Mouse (Mus musculus) midbrain, embryonic 13.5 days (tissue): Measurements from ENCODE around the gene Dcbld1. TPM values are rescaled to one million over a fixed set of nuclear protein-coding genes. Genes with fewer than 3 reads are reported as not detected.
A peak's percentile ranks its signal among the peaks of the same experiment; 100 is the strongest.

ENCODE experiments used
- ATAC-seq: fragments of 200-750 bp; cut with Nextera tagmentation; 2 replicates; pipeline ENCODE4 v1.8.0; 2017; ENCODE audit warnings: mild to moderate bottlenecking, moderate TSS enrichment, moderate library complexity
- H3K27ac ChIP-seq: fragments of 300-500 bp; sonication (generic); 2 replicates; pipeline ENCODE4 v1.5.1; 2015; ENCODE audit warnings: inconsistent platforms, mild to moderate bottlenecking, moderate library complexity
- H3K27me3 ChIP-seq: fragments of 300-500 bp; sonication (generic); 2 replicates; pipeline ENCODE4 v1.6.1; 2015; ENCODE audit warnings: mild to moderate bottlenecking, inconsistent platforms
- H3K36me3 ChIP-seq: fragments of 300-500 bp; sonication (generic); 2 replicates; pipeline ENCODE4 v1.6.1; 2015; ENCODE audit warnings: mild to moderate bottlenecking, inconsistent platforms
- H3K4me1 ChIP-seq: fragments of 300-500 bp; sonication (generic); replicated peaks from 2 replicates; pipeline ENCODE4 v1.6.1; 2015; ENCODE audit warnings: inconsistent platforms
- H3K4me2 ChIP-seq: fragments of 300-500 bp; sonication (generic); replicated peaks from 2 replicates; pipeline ENCODE4 v1.6.1; 2015; ENCODE audit warnings: moderate library complexity, mild to moderate bottlenecking, inconsistent platforms
- H3K4me3 ChIP-seq: fragments of 300-500 bp; sonication (generic); replicated peaks from 2 replicates; pipeline ENCODE4 v1.5.1; 2015; ENCODE audit warnings: mild to moderate bottlenecking, inconsistent platforms
- H3K9ac ChIP-seq: fragments of 300-500 bp; sonication (generic); replicated peaks from 2 replicates; pipeline ENCODE4 v1.6.1; 2015; ENCODE audit warnings: mild to moderate bottlenecking, inconsistent platforms
- H3K9me3 ChIP-seq: fragments of 300-500 bp; sonication (generic); 2 replicates; pipeline ENCODE4 v1.6.1; 2016; ENCODE audit warnings: mild to moderate bottlenecking, inconsistent platforms
- WGBS: fragments of 180-500 bp; shearing (Covaris S2); methylation state at CpG from one replicate; pipeline ENCODE4 v1.1.7; 2015; 5-methylcytosine and 5-hydroxymethylcytosine counted together
- polyA plus RNA-seq: library from polyadenylated mRNA; unstranded; fragments of >200 nt; fragmentation: Nextera tagmentation; extraction: Ambion mirVana; gene quantifications from 2 replicates; pipeline ENCODE4 v1.2.1, GENCODE M21; 2015

Gene Dcbld1
- 14.6 and 15.8 TPM in 2 replicates for polyA plus RNA-seq

GRCm38 (mm10) chr10:52233301-52233968, at the start of gene Dcbld1:
Gene Dcbld1 (plus strand): TSS chr10:52233619.
- WGBS, result under 1% methylated on average over 56 of the region's 60 CpGs

GRCm38 (mm10) chr10:52185900-52186299, 47.5 kb upstream of the Dcbld1 start:
- no peaks in the 10 kb centered on the region for H3K4me1 ChIP-seq
- H3K36me3 ChIP-seq, result no peaks in the 10 kb centered on the region
- 88% methylated on average over 4 of the region's 4 CpGs for WGBS
- no peak overlapping the region for H3K9ac ChIP-seq
- no peak overlapping the region for H3K27ac ChIP-seq
- H3K9me3 ChIP-seq, result no peaks in the 10 kb centered on the region
- no peak overlapping the region for H3K4me3 ChIP-seq
- no peak for ATAC-seq
- H3K4me2 ChIP-seq, result no peak overlapping the region
- H3K27me3 ChIP-seq, result no peaks in the 10 kb centered on the region

More at GRCm38 (mm10) chr10:52233301-52233968, at the start of gene Dcbld1:
- Histone ChIP-seq H3K4me2 (peak within 1 kb of the TSS; percentile 88), H3K36me3 (no peaks in the 10 kb centered on the region), H3K27me3 (no peaks in the 10 kb centered on the region; the same call in 1 of the 2 replicates), H3K4me1 (peaks cover 17% of the 10 kb centered on the region), H3K9ac (peak within 1 kb of the TSS; percentile 85), H3K4me3 (peak within 1 kb of the TSS; percentile 81), H3K9me3 (no peaks in the 10 kb centered on the region), H3K27ac (peak within 1 kb of the TSS; percentile 61)
- peak; percentile 96 for ATAC-seq

GRCm38 (mm10) chr10:52194957-52195852, 38.2 kb upstream of the Dcbld1 start, which contains the start of gene Ros1:
Gene Ros1 (minus strand): TSS chr10:52195244.
- Histone ChIP-seq H3K4me3 (no peak within 1 kb of the TSS), H3K27ac (no peak within 1 kb of the TSS), H3K4me1 (no peaks in the 10 kb centered on the region), H3K36me3 (no peaks in the 10 kb centered on the region), H3K27me3 (no peaks in the 10 kb centered on the region), H3K9me3 (no peaks in the 10 kb centered on the region), H3K4me2 (no peak within 1 kb of the TSS), H3K9ac (no peak within 1 kb of the TSS)
- ATAC-seq, result no peak
- WGBS, result 87% methylated on average over 7 of the region's 7 CpGs

- Histone ChIP-seq H3K9me3 (no peaks in the 10 kb centered on the region), H3K4me1 (no peaks in the 10 kb centered on the region), H3K4me3 (no peak overlapping the region), H3K36me3 (no peaks in the 10 kb centered on the region), H3K27me3 (no peaks in the 10 kb centered on the region), H3K9ac (no peak overlapping the region), H3K4me2 (no peak overlapping the region), H3K27ac (no peak overlapping the region)
- no peak for ATAC-seq
- 87% methylated on average over 2 of the region's 2 CpGs for WGBS
These were observed 29.4 kb upstream of the Dcbld1 start for GRCm38 (mm10) chr10:52204006-52204405.

DNA sequence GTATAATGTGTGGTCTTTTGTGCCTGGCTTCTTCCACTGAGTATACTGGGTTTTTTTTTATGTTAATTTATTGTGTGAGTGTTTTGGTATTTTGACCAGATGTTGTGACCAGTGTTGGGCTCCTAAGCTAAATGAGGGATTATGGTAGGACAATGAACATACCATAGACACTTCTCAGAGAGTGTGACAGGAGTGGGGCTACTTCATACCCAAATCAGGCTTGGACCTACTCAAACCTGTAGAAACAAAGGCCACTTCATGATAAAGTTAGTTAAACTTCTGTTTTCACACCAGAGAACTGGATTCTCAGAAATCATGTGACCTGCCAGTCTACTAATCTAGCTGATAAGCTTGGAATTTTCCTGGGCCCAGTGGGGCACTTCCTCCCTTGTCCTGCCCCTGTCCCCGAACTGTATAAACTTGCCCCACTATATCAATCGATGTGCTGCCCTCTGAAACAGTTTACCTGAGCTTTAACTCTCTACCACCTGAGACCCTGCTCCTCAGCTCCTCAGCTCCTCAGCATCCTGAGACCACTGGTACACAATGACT, 18.1 kb upstream of the Dcbld1 start:
- no peak for ATAC-seq

DNA sequence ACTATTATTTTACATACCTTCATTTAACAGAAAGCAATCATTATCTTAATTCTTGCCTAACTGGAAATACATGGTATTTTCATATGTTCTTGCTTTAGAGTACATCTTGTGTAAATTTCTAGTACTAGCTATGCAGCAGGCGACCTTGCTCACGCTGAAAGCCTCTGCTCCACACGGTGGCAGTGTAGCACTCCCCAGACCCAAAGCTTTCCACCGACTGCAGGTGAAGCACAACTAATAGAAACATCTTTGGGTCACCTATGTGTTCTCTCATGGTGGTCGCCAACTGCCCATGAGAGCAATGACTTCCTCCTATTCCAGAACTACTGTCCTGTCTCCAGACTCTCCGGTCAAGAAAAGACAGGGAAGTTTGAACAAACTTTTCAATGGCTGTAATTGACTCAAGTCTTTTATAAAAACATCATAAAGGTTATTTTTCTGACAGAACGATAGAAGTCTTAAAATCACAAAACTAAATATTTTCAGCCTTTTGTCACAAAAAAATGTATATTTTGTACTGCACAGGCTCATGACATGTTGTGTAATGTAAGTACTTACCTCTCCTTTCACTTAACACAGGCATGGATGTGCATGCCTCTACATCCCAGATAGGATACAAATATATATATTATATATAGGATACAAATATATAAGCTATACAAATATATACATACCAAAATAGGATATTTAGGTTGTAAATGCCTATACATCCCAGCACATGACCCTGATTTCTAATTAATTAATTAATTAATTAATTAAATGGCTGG, 16.4 kb upstream of the Dcbld1 start:
- H3K4me2 ChIP-seq, result no peak overlapping the region
- H3K9me3 ChIP-seq, result no peaks in the 10 kb centered on the region
- H3K27me3 ChIP-seq, result no peaks in the 10 kb centered on the region
- H3K4me3 ChIP-seq, result no peak overlapping the region
- no peak overlapping the region for H3K9ac ChIP-seq
- ATAC-seq, result peak; percentile 76
- WGBS, result 26% methylated on average over 7 of the region's 7 CpGs
- no peaks in the 10 kb centered on the region for H3K4me1 ChIP-seq
- H3K36me3 ChIP-seq, result no peaks in the 10 kb centered on the region
- no peak overlapping the region for H3K27ac ChIP-seq

More for the DNA sequence above, 18.1 kb upstream of the Dcbld1 start:
- Histone ChIP-seq H3K36me3 (no peaks in the 10 kb centered on the region), H3K27ac (no peak overlapping the region), H3K4me1 (no peaks in the 10 kb centered on the region), H3K4me2 (no peak overlapping the region), H3K27me3 (no peaks in the 10 kb centered on the region), H3K9ac (no peak overlapping the region), H3K9me3 (no peaks in the 10 kb centered on the region), H3K4me3 (no peak overlapping the region)
- WGBS, result 75% methylated on average over 2 of the region's 2 CpGs

- 51% methylated on average over 7 of the region's 7 CpGs for WGBS
- H3K4me1 ChIP-seq, result no peaks in the 10 kb centered on the region
- no peaks in the 10 kb centered on the region for H3K27me3 ChIP-seq
- H3K27ac ChIP-seq, result no peak overlapping the region
- H3K4me3 ChIP-seq, result no peak overlapping the region
- H3K9me3 ChIP-seq, result no peaks in the 10 kb centered on the region
- no peak overlapping the region for H3K9ac ChIP-seq
- no peak overlapping the region for H3K4me2 ChIP-seq
- no peaks in the 10 kb centered on the region for H3K36me3 ChIP-seq
- peak; percentile 58; the same call in 1 of the 2 replicates for ATAC-seq
These were observed 15.9 kb upstream of the Dcbld1 start for GRCm38 (mm10) chr10:52217564-52217934.

DNA sequence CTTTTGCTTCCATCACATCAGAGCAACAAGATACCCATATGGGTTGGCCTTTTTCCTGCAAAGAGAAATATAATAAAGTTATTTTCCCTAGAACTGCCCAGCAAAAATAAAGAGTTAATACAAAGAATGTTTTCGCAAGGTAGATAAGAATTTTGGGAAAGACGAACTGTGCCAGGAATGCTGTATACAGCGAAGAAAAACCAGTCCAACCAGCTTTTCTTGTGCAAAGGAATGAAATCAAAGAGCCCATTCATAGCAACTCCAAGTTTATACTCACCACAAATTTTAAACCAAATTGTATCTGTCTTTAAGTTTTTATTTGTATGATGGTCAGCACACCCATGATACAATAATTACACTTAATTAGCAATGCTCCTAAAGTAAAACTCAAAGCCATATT, 13.8 kb upstream of the Dcbld1 start:
- ATAC-seq, result no peak
- H3K9ac ChIP-seq, result no peak overlapping the region
- H3K36me3 ChIP-seq, result no peaks in the 10 kb centered on the region
- no peak overlapping the region for H3K4me2 ChIP-seq
- no peak overlapping the region for H3K4me3 ChIP-seq
- no peaks in the 10 kb centered on the region for H3K9me3 ChIP-seq
- 89% methylated on average over 3 of the region's 3 CpGs for WGBS
- no peak overlapping the region for H3K27ac ChIP-seq
- no peaks in the 10 kb centered on the region for H3K27me3 ChIP-seq
- H3K4me1 ChIP-seq, result no peaks in the 10 kb centered on the region

- H3K9ac ChIP-seq, result no peak overlapping the region
These were observed 933 bp upstream of the Dcbld1 start for GRCm38 (mm10) chr10:52232196-52233176.

DNA sequence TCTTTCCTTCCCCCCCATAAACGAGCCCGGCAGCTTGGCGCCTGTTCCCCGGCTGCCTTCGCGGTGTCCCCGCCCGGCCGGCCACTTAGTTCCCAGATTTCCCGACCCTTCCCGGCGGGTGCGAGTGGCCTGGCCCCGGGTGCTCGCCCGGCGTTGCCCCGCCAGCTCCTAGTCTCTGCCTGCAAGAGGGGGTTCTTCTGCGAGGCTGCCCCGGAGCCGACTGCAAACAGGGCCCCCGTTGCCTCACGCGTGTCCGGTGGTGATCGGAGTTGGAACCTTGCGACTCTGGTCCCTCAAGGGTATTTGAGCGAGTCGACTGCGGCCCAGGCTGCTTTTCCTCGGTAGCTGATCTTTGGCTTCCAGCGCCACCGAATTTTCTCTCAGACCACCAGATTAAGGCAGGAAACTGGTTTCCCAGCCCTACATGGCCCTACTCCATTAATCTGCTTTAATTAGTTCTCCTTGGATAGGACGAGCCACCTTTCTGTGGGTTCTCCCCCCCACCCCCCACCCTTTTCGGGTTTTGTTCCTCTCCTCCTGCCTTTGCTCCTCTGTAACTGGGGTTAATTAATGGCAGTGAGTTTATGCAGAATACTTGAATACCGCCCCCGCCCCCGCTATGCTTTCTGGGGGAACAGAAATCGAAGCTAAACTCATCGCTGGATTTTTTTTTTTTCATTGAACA, 692 bp downstream of the Dcbld1 start:
- peak overlapping the region; percentile 88 for H3K4me2 ChIP-seq
- peak overlapping the region; percentile 61 for H3K27ac ChIP-seq
- H3K36me3 ChIP-seq, result no peaks in the 10 kb centered on the region
- no peaks in the 10 kb centered on the region for H3K9me3 ChIP-seq
- under 1% methylated on average over 40 of the region's 40 CpGs for WGBS
- peaks cover 17% of the 10 kb centered on the region for H3K4me1 ChIP-seq
- H3K9ac ChIP-seq, result peak overlapping the region; percentile 85
- no peaks in the 10 kb centered on the region; the same call in 1 of the 2 replicates for H3K27me3 ChIP-seq
- H3K4me3 ChIP-seq, result peak overlapping the region; percentile 81
- ATAC-seq, result peak; percentile 78

More at GRCm38 (mm10) chr10:52232196-52233176, 933 bp upstream of the Dcbld1 start:
- Histone ChIP-seq H3K27ac (no peak overlapping the region), H3K4me3 (peak overlapping the region; percentile 81), H3K4me2 (peak overlapping the region; percentile 88), H3K36me3 (no peaks in the 10 kb centered on the region), H3K27me3 (no peaks in the 10 kb centered on the region; the same call in 1 of the 2 replicates), H3K9me3 (no peaks in the 10 kb centered on the region), H3K4me1 (peaks cover 17% of the 10 kb centered on the region)
- 14% methylated on average over 21 of the region's 21 CpGs for WGBS
- peak; percentile 44 for ATAC-seq
